12 mouse cellular contexts compared by ENCODE assay signal in genomic region chr2:7378736-7379135, GRCm38 (mm10).
"Had no signal": no experiment of that assay in that cellular context is flagged by ENCODE, and none has a peak within 500 bp of the region (broad histone marks: within the 10 kb centered on the region; RNA-seq: fewer than 3 reads in every experiment).

No protein-coding gene starts in this region.

- H3K9ac ChIP-seq: liver, embryonic 13.5 days had no signal

- H3K4me3 ChIP-seq: liver, embryonic 13.5 days had no signal

- H3K4me2 ChIP-seq: liver, embryonic 13.5 days; midbrain, embryonic 11.5 days had no signal

- H3K27ac ChIP-seq: kidney, postnatal 0 days; liver, embryonic 13.5 days; stomach, postnatal 0 days had no signal

- H3K36me3 ChIP-seq: liver, embryonic 13.5 days had no signal

- DNase-seq: kidney, postnatal 25 days; liver, embryonic 13.5 days; lung, adult 2 months; lung, postnatal 14 days; lung, postnatal 4 days; midbrain, embryonic 14.5 days; thymus, adult 2 months; thymus, postnatal 14 days; thymus, postnatal 4 days had no signal

- H3K4me1 ChIP-seq: liver, embryonic 13.5 days had no signal

- H3K27me3 ChIP-seq: liver, embryonic 13.5 days had no signal

- H3K9me3 ChIP-seq: liver, embryonic 13.5 days had no signal
